Mouse (Mus musculus): ENCODE measurements around the gene Smarcd3. TPM values are rescaled to one million over a fixed set of nuclear protein-coding genes. Genes with fewer than 3 reads are reported as not detected.

Gene Smarcd3
- 101 and 113 TPM in 2 replicates for polyA plus RNA-seq (2016; fragmentation: Nextera tagmentation; extraction: Ambion mirVana)

DNA sequence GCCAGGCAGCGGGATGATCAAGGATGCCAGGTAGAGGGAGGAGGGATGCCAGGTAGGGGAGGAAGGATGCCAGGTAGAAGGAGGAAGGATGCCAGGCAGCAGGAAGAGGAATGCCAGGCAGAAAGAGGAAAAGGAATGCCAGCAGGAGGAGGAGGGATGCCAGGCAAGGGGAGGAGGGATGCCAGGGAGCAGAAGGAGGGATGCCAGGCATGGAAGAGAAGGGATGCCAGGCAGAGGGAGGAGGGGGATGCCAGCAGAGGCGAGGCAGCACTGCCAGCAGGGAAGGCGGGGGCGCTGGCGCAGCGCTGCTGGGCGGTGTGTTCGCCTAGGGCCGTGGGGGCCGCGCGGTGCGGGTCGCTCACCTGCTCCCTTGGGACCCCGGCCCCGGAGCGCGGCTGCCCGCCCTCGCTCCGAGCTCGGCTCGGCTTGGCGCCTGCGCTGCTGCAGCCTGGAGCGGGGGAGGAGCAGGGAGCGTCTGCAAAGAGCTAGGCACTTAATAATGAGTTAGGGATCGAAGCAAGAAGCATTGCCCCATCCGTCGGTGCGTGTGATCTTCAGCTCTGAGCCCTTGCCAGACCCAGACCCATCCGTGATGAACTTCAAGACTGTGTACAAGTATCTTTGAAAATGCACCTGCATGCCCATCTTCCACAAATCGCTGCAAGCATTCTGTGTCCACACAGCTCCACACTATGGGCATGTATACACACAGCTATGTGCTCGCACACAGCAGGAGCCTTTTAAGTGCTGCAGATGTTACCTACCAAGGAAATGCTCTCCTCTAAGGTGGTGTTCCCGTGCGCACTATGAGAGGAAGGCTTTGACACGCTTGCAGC, at the start of gene Smarcd3:
Gene Smarcd3, minus strand, starts transcription at position 426 of the 836 bp plus-strand sequence.
- peak within 1 kb of the TSS; percentile 71 for H3K9ac ChIP-seq
- H3K4me1 ChIP-seq: peaks cover 24% of the 10 kb centered on the region
- H3K4me2 ChIP-seq: peak within 1 kb of the TSS; percentile 82
- peaks cover 30% of the 10 kb centered on the region for H3K27me3 ChIP-seq
- peak within 1 kb of the TSS; percentile 38; the same call in 1 of the 2 replicates for H3K27ac ChIP-seq
- WGBS: 3% methylated on average over 36 of the region's 37 CpGs
- peak; percentile 90 for ATAC-seq (ENCODE audit: low FRiP score)
- peak within 1 kb of the TSS; percentile 56 for H3K4me3 ChIP-seq (replicated peaks)
- no peaks in the 10 kb centered on the region for H3K9me3 ChIP-seq
- H3K36me3 ChIP-seq (replicated peaks): no peaks in the 10 kb centered on the region

DNA sequence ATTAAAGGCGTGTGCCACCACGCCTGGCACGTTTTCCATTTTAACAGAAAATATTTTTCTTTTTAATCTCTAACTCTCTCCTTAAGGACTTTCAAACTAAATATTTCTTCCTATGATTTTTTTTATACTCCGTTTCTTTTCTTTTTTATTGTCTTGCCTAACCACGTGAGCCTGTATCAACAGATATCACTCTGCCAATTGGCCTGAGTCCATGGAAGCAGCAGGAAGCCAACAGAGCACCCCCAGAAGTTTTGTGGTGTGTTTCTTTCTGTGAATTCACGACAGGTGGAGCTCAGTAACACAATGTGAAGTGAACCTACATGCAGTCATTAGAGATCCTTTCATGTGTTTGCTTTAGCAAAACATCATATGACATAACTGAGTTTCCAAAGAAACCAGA, 37.2 kb upstream of the Smarcd3 start:
- Histone ChIP-seq H3K4me2 (no peak overlapping the region), H3K4me1 (no peaks in the 10 kb centered on the region), H3K4me3 (replicated peaks) (no peak overlapping the region), H3K9me3 (peaks cover 6% of the 10 kb centered on the region; the same call in 1 of the 2 replicates), H3K9ac (no peak overlapping the region), H3K27me3 (no peaks in the 10 kb centered on the region), H3K36me3 (replicated peaks) (no peaks in the 10 kb centered on the region), H3K27ac (no peak overlapping the region)
- no peak for ATAC-seq (ENCODE audit: low FRiP score)
- 86% methylated on average over 6 of the region's 6 CpGs for WGBS

DNA sequence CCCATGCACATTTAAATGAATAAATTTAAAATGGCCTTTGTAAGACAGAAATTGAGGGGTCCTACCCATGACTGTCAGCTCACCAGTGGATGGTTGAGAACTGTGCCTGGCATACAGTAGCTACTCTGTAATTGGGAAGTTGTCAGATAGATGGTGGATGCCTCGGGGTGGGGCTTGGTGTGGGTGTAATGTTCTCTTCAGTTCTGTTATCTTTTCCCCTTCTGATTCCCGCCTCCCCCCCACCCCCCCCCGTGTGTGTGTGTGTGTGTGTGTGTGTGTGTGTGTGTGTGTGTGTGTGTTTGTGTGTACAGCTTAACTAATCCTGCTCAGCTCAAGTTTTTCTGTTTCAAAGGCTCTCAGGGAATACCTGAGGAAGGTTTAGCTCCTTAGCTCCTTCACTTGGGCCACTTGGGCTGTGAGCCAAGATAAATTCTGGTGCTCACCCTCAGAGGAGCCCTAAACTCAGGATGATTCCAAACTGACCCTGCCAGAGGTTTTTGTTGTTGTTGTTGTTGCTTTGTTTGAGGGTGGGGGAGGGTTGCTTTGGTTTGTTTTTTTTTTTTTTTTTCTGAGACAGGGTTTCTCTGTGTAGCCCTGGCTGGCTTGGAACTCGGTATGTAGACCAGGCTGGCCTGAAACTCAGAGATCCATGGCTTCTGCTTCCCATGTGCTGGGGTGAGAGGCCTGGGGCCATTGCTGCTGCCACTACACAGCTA, 35.7 kb upstream of the Smarcd3 start:
- H3K27ac ChIP-seq: no peak overlapping the region
- no peaks in the 10 kb centered on the region for H3K36me3 ChIP-seq (replicated peaks)
- no peaks in the 10 kb centered on the region for H3K4me1 ChIP-seq
- H3K27me3 ChIP-seq: no peaks in the 10 kb centered on the region
- H3K9me3 ChIP-seq: no peaks in the 10 kb centered on the region
- no peak overlapping the region for H3K4me2 ChIP-seq
- no peak overlapping the region for H3K4me3 ChIP-seq (replicated peaks)
- no peak overlapping the region for H3K9ac ChIP-seq
- WGBS: 76% methylated on average over 3 of the region's 4 CpGs
- ATAC-seq (ENCODE audit: low FRiP score): no peak

DNA sequence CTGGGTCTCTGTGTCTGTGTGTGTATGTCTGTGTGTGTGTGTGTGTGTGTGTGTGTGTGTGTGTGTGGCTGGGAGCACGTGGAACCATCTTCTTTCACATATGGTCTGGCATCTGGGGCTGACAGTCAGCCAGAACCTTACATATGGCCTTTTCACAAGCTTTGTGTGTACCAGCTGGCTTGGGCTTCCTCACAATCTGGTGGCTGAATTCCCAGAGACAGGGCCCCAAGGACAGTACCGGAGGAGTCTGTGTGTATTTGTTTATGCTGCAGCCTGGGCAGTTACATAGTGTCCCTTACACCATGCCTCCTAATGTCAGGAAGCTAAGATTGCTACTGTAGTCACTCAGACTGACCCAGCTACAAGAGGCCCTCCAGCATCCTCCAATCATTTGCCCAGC, 32.9 kb upstream of the Smarcd3 start:
- Histone ChIP-seq H3K9me3 (no peaks in the 10 kb centered on the region), H3K27ac (no peak overlapping the region), H3K36me3 (replicated peaks) (no peaks in the 10 kb centered on the region), H3K9ac (no peak overlapping the region), H3K27me3 (peaks cover 8% of the 10 kb centered on the region; the same call in 1 of the 2 replicates), H3K4me2 (no peak overlapping the region), H3K4me1 (no peaks in the 10 kb centered on the region), H3K4me3 (replicated peaks) (no peak overlapping the region)
- ATAC-seq (ENCODE audit: low FRiP score): no peak
- 69% methylated on average over 2 of the region's 2 CpGs for WGBS

DNA sequence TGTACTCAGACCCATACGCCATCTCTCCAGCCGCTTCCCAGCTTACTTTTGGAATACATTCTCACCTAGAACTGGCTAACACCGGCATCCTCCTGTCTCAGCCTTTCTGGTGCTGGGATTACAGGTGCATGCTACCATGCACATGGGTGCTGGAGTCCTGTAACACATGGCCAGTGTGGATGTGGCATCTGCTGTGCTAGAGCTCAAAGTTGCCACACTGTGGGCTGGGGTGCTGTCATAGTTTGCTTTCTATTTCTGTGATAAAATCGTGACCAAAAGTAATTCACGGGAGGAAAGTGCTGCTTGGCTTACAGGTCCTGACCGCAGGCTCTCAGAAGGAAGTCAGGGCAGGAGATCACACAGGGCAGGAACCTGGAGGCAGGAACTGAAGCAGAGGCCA, 30.3 kb upstream of the Smarcd3 start:
- no peak overlapping the region for H3K4me3 ChIP-seq (replicated peaks)
- no peak for ATAC-seq (ENCODE audit: low FRiP score)
- H3K27me3 ChIP-seq: peaks cover 8% of the 10 kb centered on the region; the same call in 1 of the 2 replicates
- WGBS: 87% methylated on average over 6 of the region's 6 CpGs
- no peak overlapping the region for H3K4me2 ChIP-seq
- H3K9me3 ChIP-seq: no peaks in the 10 kb centered on the region
- no peak overlapping the region for H3K27ac ChIP-seq
- no peak overlapping the region for H3K9ac ChIP-seq
- H3K36me3 ChIP-seq (replicated peaks): no peaks in the 10 kb centered on the region
- H3K4me1 ChIP-seq: 0 out of 2 replicates have a peak, but pooled peaks cover 5% of the 10 kb centered on the region

DNA sequence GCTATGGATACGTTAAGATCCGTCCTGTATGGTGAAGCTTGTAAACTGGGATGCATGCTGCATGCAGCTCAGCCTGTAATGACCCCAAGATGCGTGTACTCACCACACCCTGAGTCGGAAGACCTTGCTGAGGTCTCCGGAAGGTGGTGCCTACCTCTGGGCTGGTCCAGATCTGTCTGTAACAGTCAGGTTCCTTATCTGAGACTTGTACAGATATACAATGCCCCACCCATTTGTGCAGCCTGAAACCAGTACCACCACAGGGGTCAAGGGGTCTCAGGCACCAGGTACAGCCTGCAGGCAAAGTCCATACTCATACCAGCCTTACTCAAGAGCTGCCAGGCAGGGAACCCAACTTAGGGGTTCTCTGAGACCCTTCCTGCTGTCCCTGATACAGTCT, 28.6 kb upstream of the Smarcd3 start:
- Histone ChIP-seq H3K27ac (no peak overlapping the region), H3K4me3 (replicated peaks) (no peak overlapping the region), H3K4me1 (0 out of 2 replicates have a peak, but pooled peaks cover 5% of the 10 kb centered on the region), H3K36me3 (replicated peaks) (no peaks in the 10 kb centered on the region), H3K27me3 (peaks cover 8% of the 10 kb centered on the region; the same call in 1 of the 2 replicates), H3K4me2 (no peak overlapping the region), H3K9ac (no peak overlapping the region), H3K9me3 (no peaks in the 10 kb centered on the region)
- ATAC-seq (ENCODE audit: low FRiP score): no peak
- WGBS: 85% methylated on average over 5 of the region's 5 CpGs

DNA sequence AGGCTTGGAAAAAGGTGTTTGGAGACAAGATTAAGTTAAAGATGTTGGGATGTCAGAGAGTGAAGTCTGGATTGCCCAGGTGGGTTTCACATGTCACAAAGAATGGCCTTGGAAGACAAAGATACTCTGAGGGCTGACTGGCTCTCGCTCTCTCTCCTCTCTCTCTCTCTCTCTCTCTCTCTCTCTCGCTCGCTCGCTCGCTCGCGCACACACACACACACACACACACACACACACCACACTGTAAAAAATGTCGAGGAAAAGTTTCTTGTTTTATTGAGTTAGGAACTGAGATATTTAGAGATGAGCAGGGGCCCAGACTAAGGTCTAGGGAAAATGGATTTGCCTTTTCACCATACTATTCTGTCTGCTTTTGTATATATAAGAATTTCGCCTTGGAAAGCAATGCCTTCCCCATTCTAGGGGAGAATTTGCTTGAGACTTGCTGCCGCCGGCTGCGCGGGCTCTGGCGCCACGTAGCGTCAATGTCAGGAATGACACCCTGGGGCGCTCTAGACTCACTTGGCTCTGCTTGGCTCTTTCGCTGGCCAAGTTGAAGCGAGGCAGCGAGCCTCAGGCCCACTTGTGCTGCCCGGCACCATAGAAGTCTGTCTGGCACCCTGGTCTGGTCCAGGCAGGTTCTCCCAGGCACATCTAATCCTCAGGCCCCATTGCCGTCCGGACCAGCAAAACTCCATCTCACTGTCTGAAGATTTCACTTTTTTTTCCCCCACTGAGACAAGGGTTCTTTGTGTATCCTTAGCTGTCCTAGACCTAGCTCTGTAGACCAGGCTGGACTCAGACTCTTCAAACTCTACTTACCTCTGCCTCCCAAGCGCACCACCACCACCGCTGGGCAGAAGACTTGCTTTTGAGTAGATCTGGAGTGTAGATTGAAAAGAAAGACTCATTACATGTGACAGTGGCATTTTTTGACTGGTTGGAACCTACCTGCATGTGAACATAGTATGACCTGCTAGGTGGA, 27.8 kb upstream of the Smarcd3 start:
- Histone ChIP-seq H3K27ac (no peak overlapping the region), H3K4me3 (replicated peaks) (no peak overlapping the region), H3K9ac (no peak overlapping the region), H3K4me1 (0 out of 2 replicates have a peak, but pooled peaks cover 5% of the 10 kb centered on the region), H3K36me3 (replicated peaks) (no peaks in the 10 kb centered on the region), H3K9me3 (no peaks in the 10 kb centered on the region), H3K27me3 (peaks cover 8% of the 10 kb centered on the region; the same call in 1 of the 2 replicates), H3K4me2 (no peak overlapping the region)
- 30% methylated on average over 24 of the region's 25 CpGs for WGBS
- ATAC-seq (ENCODE audit: low FRiP score): peak; percentile 85

DNA sequence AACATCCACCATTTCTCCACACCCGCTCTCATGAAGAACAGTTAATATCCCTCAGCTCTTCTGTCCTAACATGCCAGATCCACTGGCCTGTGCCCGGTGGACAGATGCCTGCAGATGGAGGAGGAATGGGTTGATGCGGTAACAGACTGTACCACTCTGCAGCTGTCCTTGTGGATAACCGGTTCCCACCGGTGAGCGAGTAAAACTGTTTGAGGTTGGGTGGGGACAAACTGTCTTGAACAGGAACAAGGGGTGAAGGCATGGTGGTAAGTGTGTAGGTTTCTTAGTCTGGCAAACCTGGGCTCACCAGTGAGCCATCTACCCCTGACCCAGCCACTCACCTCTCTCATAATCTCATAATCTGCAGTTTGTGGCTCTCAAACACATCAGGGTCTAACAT, 27.1 kb upstream of the Smarcd3 start:
- no peak overlapping the region for H3K27ac ChIP-seq
- WGBS: 89% methylated on average over 6 of the region's 6 CpGs
- ATAC-seq (ENCODE audit: low FRiP score): no peak
- no peak overlapping the region for H3K4me3 ChIP-seq (replicated peaks)
- H3K4me1 ChIP-seq: 0 out of 2 replicates have a peak, but pooled peaks cover 5% of the 10 kb centered on the region
- no peak overlapping the region for H3K9ac ChIP-seq
- no peaks in the 10 kb centered on the region for H3K36me3 ChIP-seq (replicated peaks)
- H3K9me3 ChIP-seq: no peaks in the 10 kb centered on the region
- no peak overlapping the region for H3K4me2 ChIP-seq
- peaks cover 8% of the 10 kb centered on the region; the same call in 1 of the 2 replicates for H3K27me3 ChIP-seq

DNA sequence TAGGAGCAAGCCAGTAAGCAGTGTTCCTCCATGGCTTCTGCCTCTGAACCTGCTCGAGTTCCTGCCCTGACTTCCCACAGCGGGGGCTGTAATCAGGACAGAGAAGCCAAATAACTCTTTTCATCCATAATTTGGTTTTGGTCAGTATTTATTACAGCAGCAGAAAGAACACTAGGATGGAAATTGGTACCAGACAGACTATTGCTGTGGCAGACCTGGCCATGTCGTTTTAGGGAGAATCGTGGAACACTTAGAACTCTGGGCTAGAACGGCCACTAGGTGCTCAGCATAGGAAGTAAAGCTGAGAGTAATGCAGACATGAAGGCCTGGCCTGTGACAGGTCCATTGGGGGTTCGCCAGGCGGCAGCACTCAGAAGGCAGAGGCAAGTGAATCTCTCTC, 25.5 kb upstream of the Smarcd3 start:
- WGBS: 77% methylated on average over 7 of the region's 7 CpGs
- Histone ChIP-seq H3K27me3 (peaks cover 8% of the 10 kb centered on the region; the same call in 1 of the 2 replicates), H3K4me1 (0 out of 2 replicates have a peak, but pooled peaks cover 5% of the 10 kb centered on the region), H3K4me2 (no peak overlapping the region), H3K4me3 (replicated peaks) (no peak overlapping the region), H3K9me3 (no peaks in the 10 kb centered on the region), H3K36me3 (replicated peaks) (no peaks in the 10 kb centered on the region), H3K27ac (no peak overlapping the region), H3K9ac (no peak overlapping the region)
- ATAC-seq (ENCODE audit: low FRiP score): no peak

DNA sequence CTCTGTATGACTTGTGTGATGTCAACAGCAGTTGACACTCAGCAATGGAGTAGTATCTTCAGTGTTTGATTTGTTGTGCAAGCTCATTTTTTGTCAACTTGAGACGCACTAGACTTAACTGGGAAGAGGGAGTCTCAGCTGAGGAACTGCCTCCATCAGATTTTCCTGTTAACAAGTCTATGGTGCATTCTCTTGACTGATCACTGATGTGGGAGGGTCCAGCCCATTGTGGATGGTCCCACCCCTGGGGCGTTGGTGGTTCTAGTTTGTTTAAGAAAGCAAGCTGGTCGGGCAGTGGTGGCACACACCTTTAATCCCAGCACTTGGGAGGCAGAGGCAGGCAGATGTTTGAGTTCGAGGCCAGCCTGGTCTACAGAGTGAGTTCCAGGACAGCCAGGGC, 25.0 kb upstream of the Smarcd3 start:
- no peak for ATAC-seq (ENCODE audit: low FRiP score)

DNA sequence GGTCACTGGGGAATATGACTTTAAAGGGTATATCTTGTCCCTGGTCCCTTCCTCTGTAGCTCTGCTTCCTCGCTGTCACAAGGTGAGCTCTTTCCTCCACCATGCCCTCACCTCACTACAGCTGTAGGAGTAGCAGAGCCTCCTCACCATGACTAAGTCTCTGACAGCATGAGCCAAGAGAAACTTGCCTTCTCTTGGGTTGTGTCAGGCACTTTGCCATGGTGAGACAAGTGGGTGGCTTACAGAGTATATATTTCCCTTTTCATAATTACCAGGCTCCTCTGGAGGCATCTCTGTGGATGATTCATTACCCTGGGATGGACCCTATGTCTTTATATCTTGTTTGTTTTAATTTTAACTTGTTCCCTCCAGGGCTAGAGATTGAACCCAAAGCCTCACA, 21.2 kb upstream of the Smarcd3 start:
- H3K27ac ChIP-seq: no peak overlapping the region
- no peak overlapping the region for H3K9ac ChIP-seq
- no peaks in the 10 kb centered on the region for H3K27me3 ChIP-seq
- ATAC-seq (ENCODE audit: low FRiP score): no peak
- H3K9me3 ChIP-seq: no peaks in the 10 kb centered on the region
- no peaks in the 10 kb centered on the region for H3K36me3 ChIP-seq (replicated peaks)
- no peak overlapping the region for H3K4me2 ChIP-seq
- 88% methylated on average over 1 of the region's 1 CpGs for WGBS
- no peak overlapping the region for H3K4me3 ChIP-seq (replicated peaks)
- H3K4me1 ChIP-seq: no peaks in the 10 kb centered on the region

More for the DNA sequence above, 25.0 kb upstream of the Smarcd3 start:
- Histone ChIP-seq H3K36me3 (replicated peaks) (no peaks in the 10 kb centered on the region), H3K9ac (no peak overlapping the region), H3K27ac (no peak overlapping the region), H3K4me1 (0 out of 2 replicates have a peak, but pooled peaks cover 5% of the 10 kb centered on the region), H3K27me3 (peaks cover 8% of the 10 kb centered on the region; the same call in 1 of the 2 replicates), H3K9me3 (no peaks in the 10 kb centered on the region), H3K4me2 (no peak overlapping the region), H3K4me3 (replicated peaks) (no peak overlapping the region)
- WGBS: 71% methylated on average over 4 of the region's 4 CpGs
